Mouse (Mus musculus): ENCODE data around the gene Perm1. TPM values are rescaled to one million over a fixed set of nuclear protein-coding genes. Genes with fewer than 3 reads are reported as not detected.

Gene Perm1
- polyA plus RNA-seq, 1 experiment from 2014 or later = 10.8 TPM

- Histone ChIP-seq H3K9ac (no peak overlapping the region), H3K9me3 (replicated peaks) (no peaks in the 10 kb centered on the region), H3K4me1 (replicated peaks) (peaks cover 15% of the 10 kb centered on the region), H3K36me3 (peaks cover 25% of the 10 kb centered on the region), H3K27me3 (peaks cover 36% of the 10 kb centered on the region), H3K4me3 (no peak overlapping the region), H3K4me2 (no peak overlapping the region), H3K27ac (no peak overlapping the region)
- 68% methylated on average over 8 of the region's 8 CpGs for WGBS
- ATAC-seq (replicated peaks; ENCODE audit: insufficient number of reproducible peaks, insufficient read depth, low FRiP score, low read depth) = no peak
These were observed 35.4 kb downstream of the Perm1 start for GRCm38 (mm10) chr4:156251081-156251480.

GRCm38 (mm10) chr4:156252140-156252539 lies 36.5 kb downstream of the Perm1 start:
- H3K4me2 ChIP-seq = no peak overlapping the region
- H3K36me3 ChIP-seq = peaks cover 15% of the 10 kb centered on the region
- no peaks in the 10 kb centered on the region for H3K9me3 ChIP-seq (replicated peaks)
- no peak overlapping the region for H3K4me3 ChIP-seq
- peaks cover 15% of the 10 kb centered on the region for H3K4me1 ChIP-seq (replicated peaks)
- ATAC-seq (replicated peaks; ENCODE audit: insufficient number of reproducible peaks, insufficient read depth, low FRiP score, low read depth) = no peak
- no peak overlapping the region for H3K9ac ChIP-seq
- H3K27ac ChIP-seq = no peak overlapping the region
- 33% methylated on average over 7 of the region's 7 CpGs for WGBS
- H3K27me3 ChIP-seq = peaks cover 36% of the 10 kb centered on the region

GRCm38 (mm10) chr4:156252619-156253018 lies 37.0 kb downstream of the Perm1 start:
- 50% methylated on average over 3 of the region's 3 CpGs for WGBS
- Histone ChIP-seq H3K27ac (no peak overlapping the region), H3K4me2 (no peak overlapping the region), H3K4me3 (no peak overlapping the region), H3K9ac (no peak overlapping the region), H3K36me3 (peaks cover 10% of the 10 kb centered on the region), H3K4me1 (replicated peaks) (peaks cover 15% of the 10 kb centered on the region), H3K9me3 (replicated peaks) (no peaks in the 10 kb centered on the region), H3K27me3 (peaks cover 36% of the 10 kb centered on the region)
- no peak for ATAC-seq (replicated peaks; ENCODE audit: insufficient number of reproducible peaks, insufficient read depth, low FRiP score, low read depth)

GRCm38 (mm10) chr4:156253043-156253442 lies 37.4 kb downstream of the Perm1 start:
- H3K27ac ChIP-seq = no peak overlapping the region
- H3K36me3 ChIP-seq = peaks cover 6% of the 10 kb centered on the region
- no peak for ATAC-seq (replicated peaks; ENCODE audit: insufficient number of reproducible peaks, insufficient read depth, low FRiP score, low read depth)
- no peaks in the 10 kb centered on the region for H3K9me3 ChIP-seq (replicated peaks)
- no peak overlapping the region for H3K4me2 ChIP-seq
- WGBS = 41% methylated on average over 7 of the region's 7 CpGs
- H3K9ac ChIP-seq = no peak overlapping the region
- no peak overlapping the region for H3K4me3 ChIP-seq
- peaks cover 15% of the 10 kb centered on the region for H3K4me1 ChIP-seq (replicated peaks)
- peaks cover 36% of the 10 kb centered on the region for H3K27me3 ChIP-seq

GRCm38 (mm10) chr4:156254361-156255077 lies 38.9 kb downstream of the Perm1 start:
- Histone ChIP-seq H3K4me2 (peak overlapping the region; percentile 57), H3K4me1 (replicated peaks) (peaks cover 15% of the 10 kb centered on the region), H3K27ac (no peak overlapping the region), H3K36me3 (no peaks in the 10 kb centered on the region), H3K9me3 (replicated peaks) (no peaks in the 10 kb centered on the region), H3K4me3 (peak overlapping the region; percentile 38), H3K9ac (peak overlapping the region; percentile 38; the same call in 1 of the 2 replicates), H3K27me3 (peaks cover 36% of the 10 kb centered on the region)
- ATAC-seq (replicated peaks; ENCODE audit: insufficient number of reproducible peaks, insufficient read depth, low FRiP score, low read depth) = peak; percentile 36
- 2% methylated on average over 30 of the region's 30 CpGs for WGBS

- Histone ChIP-seq H3K4me2 (peak within 1 kb of the TSS; percentile 57), H3K4me3 (peak within 1 kb of the TSS; percentile 38), H3K27me3 (peaks cover 36% of the 10 kb centered on the region), H3K27ac (no peak within 1 kb of the TSS), H3K4me1 (replicated peaks) (peaks cover 15% of the 10 kb centered on the region), H3K36me3 (no peaks in the 10 kb centered on the region), H3K9me3 (replicated peaks) (no peaks in the 10 kb centered on the region), H3K9ac (no peak within 1 kb of the TSS)
- WGBS = 8% methylated on average over 26 of the region's 26 CpGs
- peak; percentile 58; the same call in 1 of the 2 replicates for ATAC-seq (replicated peaks; ENCODE audit: insufficient number of reproducible peaks, insufficient read depth, low FRiP score, low read depth)
These were observed 39.6 kb downstream of the Perm1 start, which contains the start of gene Samd11 for GRCm38 (mm10) chr4:156255078-156255839. TSS of gene Samd11 (minus strand) at chr4:156255657.

Small RNAs within 50 kb of the gene (microRNA-seq; reads per million reads assigned to microRNA genes)
- 3.8 reads per million, percentile 13 among the genes with 10 or more reads in this experiment for gene Mir7658

Other genes with a start within 250 kb of the Perm1 start
- 7.7 and 10.0 TPM in 2 replicates for gene B3galt6, start 223.2 kb upstream of the Perm1 start, polyA plus RNA-seq (2015; fragmentation: Nextera tagmentation; extraction: Ambion mirVana)
- gene Sdf4, start 223.0 kb upstream of the Perm1 start, polyA plus RNA-seq (2015; fragmentation: Nextera tagmentation; extraction: Ambion mirVana) = 105 and 127 TPM in 2 replicates
- gene Tnfrsf4, start 202.0 kb upstream of the Perm1 start, polyA plus RNA-seq (2015; fragmentation: Nextera tagmentation; extraction: Ambion mirVana) = 0.36 and 0.55 TPM in 2 replicates
- 1.9 and 2.9 TPM in 2 replicates for gene Tnfrsf18, start 189.7 kb upstream of the Perm1 start, polyA plus RNA-seq (2015; fragmentation: Nextera tagmentation; extraction: Ambion mirVana)
- gene Ttll10, start 156.5 kb upstream of the Perm1 start, polyA plus RNA-seq (2015; fragmentation: Nextera tagmentation; extraction: Ambion mirVana) = 0.59 and 1.1 TPM in 2 replicates
- 11.6 and 19.4 TPM in 2 replicates for gene 9430015G10Rik, start 105.9 kb upstream of the Perm1 start, polyA plus RNA-seq (2015; fragmentation: Nextera tagmentation; extraction: Ambion mirVana)
- 0.19 and 0.30 TPM in 2 replicates for gene Rnf223, start 85.4 kb upstream of the Perm1 start, polyA plus RNA-seq (2015; fragmentation: Nextera tagmentation; extraction: Ambion mirVana)
- 38.0 and 51.4 TPM in 2 replicates for gene Agrn, start 18.4 kb upstream of the Perm1 start, polyA plus RNA-seq (2015; fragmentation: Nextera tagmentation; extraction: Ambion mirVana)
- gene Isg15, start 15.1 kb upstream of the Perm1 start, polyA plus RNA-seq (2015; fragmentation: Nextera tagmentation; extraction: Ambion mirVana) = 2.7 and 8.7 TPM in 2 replicates
- gene AW011738, start 12.6 kb upstream of the Perm1 start, polyA plus RNA-seq (2015; fragmentation: Nextera tagmentation; extraction: Ambion mirVana) = 3.0 and 5.0 TPM in 2 replicates
- 11.6 and 17.5 TPM in 2 replicates for gene Plekhn1, start 19.0 kb downstream of the Perm1 start, polyA plus RNA-seq (2015; fragmentation: Nextera tagmentation; extraction: Ambion mirVana)
- gene Noc2l, start 20.1 kb downstream of the Perm1 start, polyA plus RNA-seq (2015; fragmentation: Nextera tagmentation; extraction: Ambion mirVana) = 29.1 and 46.4 TPM in 2 replicates
- gene Samd11, start 39.8 kb downstream of the Perm1 start, polyA plus RNA-seq (2015; fragmentation: Nextera tagmentation; extraction: Ambion mirVana) = 0.31 and 1.0 TPM in 2 replicates
- not detected in 2 replicates for gene Vmn2r-ps159, start 115.2 kb downstream of the Perm1 start, polyA plus RNA-seq (2015; fragmentation: Nextera tagmentation; extraction: Ambion mirVana)